Mouse (Mus musculus) erythroblast, embryonic 14.5 days (primary cell): ENCODE measurements at regions not wholly inside any gene's neighbourhood (a gene's known extent, or its start where the extent isn't known, plus 50 kb on each side); places are given as distances from the start of the nearest gene placed in this dataset.

ENCODE experiments used
- H3K27me3 ChIP-seq: 2 replicates; pipeline ENCODE4 v1.6.1; 2012; ENCODE audit warnings: inconsistent platforms; ENCODE audit not compliant: control insufficient read depth
- H3K36me3 ChIP-seq: 2 replicates; pipeline ENCODE4 v1.6.1; 2012; ENCODE audit warnings: mild to moderate bottlenecking, inconsistent platforms; ENCODE audit not compliant: control insufficient read depth
- H3K4me1 ChIP-seq: 2 replicates; pipeline ENCODE4 v1.6.1; 2012; ENCODE audit warnings: inconsistent platforms; ENCODE audit not compliant: control insufficient read depth
- H3K4me3 ChIP-seq: replicated peaks from 2 replicates; pipeline ENCODE3; 2012; ENCODE audit warnings: moderate library complexity, mild to moderate bottlenecking, inconsistent platforms
- H3K9me3 ChIP-seq: 2 replicates; pipeline ENCODE4 v1.6.1; 2012; ENCODE audit warnings: low read length, inconsistent platforms, mixed read lengths; ENCODE audit not compliant: control insufficient read depth
- GATA1 ChIP-seq: IDR thresholded peaks from 2 replicates; pipeline ENCODE4 v1.6.1; 2012; ENCODE audit warnings: low read length, inconsistent platforms, mixed read lengths
- TAL1 ChIP-seq: IDR thresholded peaks from 3 replicates; pipeline ENCODE4 v1.6.1; 2012; ENCODE audit warnings: low read length, inconsistent platforms, mixed read lengths

DNA sequence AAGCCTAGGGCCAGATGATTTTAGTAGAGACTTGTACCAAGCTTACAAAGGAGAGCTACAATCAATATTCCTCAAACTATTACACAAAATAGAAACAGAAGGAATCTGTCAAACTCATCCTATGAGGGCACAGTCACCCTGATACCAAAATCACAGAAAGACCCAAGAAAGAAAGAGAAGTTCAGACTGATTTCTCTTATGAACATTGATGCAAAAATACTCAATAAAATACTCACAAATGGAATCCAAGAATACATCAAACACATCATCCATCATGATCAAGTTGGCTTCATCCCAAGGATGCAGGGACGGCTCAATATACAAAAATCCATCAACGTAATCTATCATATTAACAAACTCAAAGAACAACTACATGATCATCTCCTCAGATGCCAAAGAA lies 377.9 kb upstream of the Ercc4 start:
- no peaks in the 10 kb centered on the region for H3K9me3 ChIP-seq
- no peaks in the 10 kb centered on the region for H3K27me3 ChIP-seq
- no peak overlapping the region for H3K4me3 ChIP-seq
- TF ChIP-seq GATA1, result no peak
- no peak for TF ChIP-seq TAL1
- H3K4me1 ChIP-seq, result no peaks in the 10 kb centered on the region
- no peaks in the 10 kb centered on the region for H3K36me3 ChIP-seq

GRCm38 (mm10) chr16:12742472-12742871 lies 367.0 kb upstream of the Ercc4 start:
- TF ChIP-seq TAL1 (no peak), GATA1 (no peak)
- Histone ChIP-seq H3K27me3 (no peaks in the 10 kb centered on the region), H3K4me1 (no peaks in the 10 kb centered on the region), H3K4me3 (no peak overlapping the region), H3K36me3 (no peaks in the 10 kb centered on the region), H3K9me3 (no peaks in the 10 kb centered on the region)

DNA sequence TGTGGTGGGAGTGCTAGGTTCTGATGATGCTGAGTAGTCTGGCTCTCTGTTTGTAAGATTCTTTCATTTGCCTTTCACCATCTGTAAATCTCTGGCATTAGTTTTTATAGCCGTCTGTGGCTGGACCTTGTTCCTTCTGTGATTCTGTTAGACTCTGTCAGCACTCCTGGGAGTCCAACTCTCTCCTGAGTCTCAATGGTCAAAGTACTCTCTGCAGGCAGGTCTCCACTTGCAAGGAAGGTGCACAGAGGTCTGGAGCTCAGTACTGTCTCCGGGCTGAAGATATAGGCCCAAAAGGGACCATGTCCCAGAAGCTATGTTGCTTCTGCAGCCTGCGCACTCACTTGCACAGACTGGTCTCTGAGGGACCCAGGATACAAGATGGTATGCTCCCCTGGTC lies 356.3 kb upstream of the Ercc4 start:
- Histone ChIP-seq H3K9me3 (no peaks in the 10 kb centered on the region), H3K4me1 (no peaks in the 10 kb centered on the region), H3K36me3 (no peaks in the 10 kb centered on the region), H3K27me3 (no peaks in the 10 kb centered on the region), H3K4me3 (no peak overlapping the region)
- TF ChIP-seq GATA1 (no peak), TAL1 (no peak)

GRCm38 (mm10) chr16:12754361-12754760 lies 355.1 kb upstream of the Ercc4 start:
- no peak overlapping the region for H3K4me3 ChIP-seq
- H3K9me3 ChIP-seq, result no peaks in the 10 kb centered on the region
- H3K27me3 ChIP-seq, result no peaks in the 10 kb centered on the region
- no peaks in the 10 kb centered on the region for H3K36me3 ChIP-seq
- no peak for TF ChIP-seq GATA1
- no peak for TF ChIP-seq TAL1
- H3K4me1 ChIP-seq, result no peaks in the 10 kb centered on the region

- Histone ChIP-seq H3K4me1 (no peaks in the 10 kb centered on the region), H3K36me3 (no peaks in the 10 kb centered on the region), H3K9me3 (0 out of 2 replicates have a peak, but pooled peaks cover 3% of the 10 kb centered on the region), H3K4me3 (no peak overlapping the region), H3K27me3 (no peaks in the 10 kb centered on the region)
- TF ChIP-seq TAL1 (no peak), GATA1 (no peak)
Observed at GRCm38 (mm10) chr16:12758594-12758993, 350.9 kb upstream of the Ercc4 start.

- Histone ChIP-seq H3K9me3 (0 out of 2 replicates have a peak, but pooled peaks cover 3% of the 10 kb centered on the region), H3K4me3 (no peak overlapping the region), H3K4me1 (no peaks in the 10 kb centered on the region), H3K36me3 (no peaks in the 10 kb centered on the region), H3K27me3 (no peaks in the 10 kb centered on the region)
- TF ChIP-seq TAL1 (no peak), GATA1 (no peak)
Observed at GRCm38 (mm10) chr16:12764166-12764565, 345.3 kb upstream of the Ercc4 start.

DNA sequence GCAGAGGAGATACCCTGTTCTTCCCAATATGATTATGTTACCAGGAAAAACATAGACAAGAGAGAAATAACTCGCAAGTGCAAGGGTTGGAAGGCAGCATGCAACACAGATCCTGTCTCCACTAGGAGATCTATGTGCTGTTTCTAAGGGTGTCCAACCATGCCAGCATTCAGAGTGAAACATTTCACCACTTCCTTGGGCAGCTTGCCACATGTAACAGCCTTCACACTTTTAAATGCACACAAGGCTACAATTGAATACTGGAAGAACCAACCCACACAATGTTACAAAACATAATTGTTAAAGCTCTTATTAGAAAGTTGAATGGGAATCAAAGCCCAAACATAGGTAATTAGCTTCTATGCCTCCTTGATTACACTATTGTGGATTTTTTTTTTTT lies 344.9 kb upstream of the Ercc4 start:
- 0 out of 2 replicates have a peak, but pooled peaks cover 3% of the 10 kb centered on the region for H3K9me3 ChIP-seq
- H3K4me1 ChIP-seq, result no peaks in the 10 kb centered on the region
- no peak overlapping the region for H3K4me3 ChIP-seq
- no peaks in the 10 kb centered on the region for H3K27me3 ChIP-seq
- H3K36me3 ChIP-seq, result no peaks in the 10 kb centered on the region
- TF ChIP-seq GATA1, result no peak
- no peak for TF ChIP-seq TAL1

GRCm38 (mm10) chr16:12766846-12767245 lies 342.6 kb upstream of the Ercc4 start:
- TF ChIP-seq GATA1 (no peak), TAL1 (no peak)
- Histone ChIP-seq H3K9me3 (no peaks in the 10 kb centered on the region), H3K36me3 (no peaks in the 10 kb centered on the region)

GRCm38 (mm10) chr16:12768161-12768895 lies 341.2 kb upstream of the Ercc4 start:
- Histone ChIP-seq H3K4me3 (no peak overlapping the region), H3K9me3 (no peaks in the 10 kb centered on the region), H3K36me3 (no peaks in the 10 kb centered on the region), H3K4me1 (no peaks in the 10 kb centered on the region; the same call in 1 of the 2 replicates), H3K27me3 (no peaks in the 10 kb centered on the region)
- no peak for TF ChIP-seq TAL1
- no peak for TF ChIP-seq GATA1

More at GRCm38 (mm10) chr16:12766846-12767245, 342.6 kb upstream of the Ercc4 start:
- Histone ChIP-seq H3K4me3 (no peak overlapping the region), H3K4me1 (no peaks in the 10 kb centered on the region), H3K27me3 (no peaks in the 10 kb centered on the region)
